ENCODE assay signal across 12 mouse cellular contexts in genomic region chr15:99904841-99905240, GRCm38 (mm10). TPM values are rescaled to one million over a fixed set of nuclear protein-coding genes. Genes with fewer than 3 reads are reported as not detected.
DNase-seq lines count a peak whose midpoint lies in the region; ATAC-seq and TF ChIP-seq lines count a peak whose summit lies in the region.
"Had no signal": no experiment of that assay in that cellular context is flagged by ENCODE, and none has a peak within 500 bp of the region (broad histone marks: within the 10 kb centered on the region; RNA-seq: fewer than 3 reads in every experiment).

No protein-coding gene starts in this region.

- no peak overlapping the region for H3K4me3 ChIP-seq in heart, adult 2 months
- no peak overlapping the region for H3K4me3 ChIP-seq in heart, embryonic 12.5 days
- H3K4me3 ChIP-seq in intestine, embryonic 16.5 days (ENCODE audit: low read length), result no peak overlapping the region
- no peak overlapping the region for H3K4me3 ChIP-seq in intestine, postnatal 0 days (ENCODE audit: low read depth, low read length)
- H3K4me3 ChIP-seq in MEL (ENCODE audit: control insufficient read depth in 1 of 2, insufficient read depth in 1 of 2, low read depth in 2 of 2, low read length in 2 of 2), result no peak overlapping the region
- H3K4me3 ChIP-seq in forebrain, embryonic 11.5 days (ENCODE audit: low read depth, low read length), result no peak overlapping the region
- H3K4me3 ChIP-seq: embryonic facial prominence, embryonic 10.5 days; heart, embryonic 13.5 days; hindbrain, embryonic 10.5 days had no signal

- H3K9me3 ChIP-seq in heart, embryonic 12.5 days (replicated peaks), result no peaks in the 10 kb centered on the region
- H3K9me3 ChIP-seq in intestine, embryonic 16.5 days (ENCODE audit: control insufficient read depth, low read length), result no peaks in the 10 kb centered on the region
- H3K9me3 ChIP-seq in intestine, postnatal 0 days (ENCODE audit: control insufficient read depth), result no peaks in the 10 kb centered on the region
- no peaks in the 10 kb centered on the region for H3K9me3 ChIP-seq in MEL (replicated peaks; ENCODE audit: insufficient read depth, low read length)
- H3K9me3 ChIP-seq in forebrain, embryonic 11.5 days (ENCODE audit: control insufficient read depth, low read length), result no peaks in the 10 kb centered on the region
- H3K9me3 ChIP-seq: embryonic facial prominence, embryonic 10.5 days; heart, embryonic 13.5 days; hindbrain, embryonic 10.5 days had no signal

- H3K36me3 ChIP-seq in heart, adult 2 months (ENCODE audit: control insufficient read depth, insufficient read depth, low read length), result no peaks in the 10 kb centered on the region
- no peaks in the 10 kb centered on the region for H3K36me3 ChIP-seq in heart, embryonic 12.5 days
- no peaks in the 10 kb centered on the region for H3K36me3 ChIP-seq in intestine, embryonic 16.5 days (ENCODE audit: control insufficient read depth, insufficient read depth, low read length)
- H3K36me3 ChIP-seq in intestine, postnatal 0 days (ENCODE audit: control insufficient read depth, insufficient read depth), result no peaks in the 10 kb centered on the region
- no peaks in the 10 kb centered on the region for H3K36me3 ChIP-seq in MEL (ENCODE audit: control insufficient read depth in 1 of 2, insufficient read depth in 2 of 2, low read length in 2 of 2)
- H3K36me3 ChIP-seq in forebrain, embryonic 11.5 days (ENCODE audit: control insufficient read depth, insufficient read depth, low read length), result no peaks in the 10 kb centered on the region
- H3K36me3 ChIP-seq: embryonic facial prominence, embryonic 10.5 days; heart, embryonic 13.5 days; hindbrain, embryonic 10.5 days had no signal

- peak overlapping the region; percentile 56 for H3K27ac ChIP-seq in heart, adult 2 months
- H3K27ac ChIP-seq in heart, embryonic 12.5 days (ENCODE audit: poor library complexity, severe bottlenecking), result no peak overlapping the region
- H3K27ac ChIP-seq in intestine, embryonic 16.5 days (ENCODE audit: low read length), result peak overlapping the region; percentile 23; the same call in 1 of the 2 replicates
- no peak overlapping the region for H3K27ac ChIP-seq in intestine, postnatal 0 days (ENCODE audit: low read depth, low read length)
- no peak overlapping the region for H3K27ac ChIP-seq in MEL (ENCODE audit: control insufficient read depth, low read depth, low read length)
- no peak overlapping the region for H3K27ac ChIP-seq in forebrain, embryonic 11.5 days (ENCODE audit: low read depth, low read length)
- H3K27ac ChIP-seq: embryonic facial prominence, embryonic 10.5 days; heart, embryonic 13.5 days; hindbrain, embryonic 10.5 days; hindbrain, embryonic 14.5 days had no signal

- H3K27me3 ChIP-seq in heart, adult 2 months (ENCODE audit: control insufficient read depth, insufficient read depth, low read length), result no peaks in the 10 kb centered on the region
- H3K27me3 ChIP-seq in heart, embryonic 12.5 days (replicated peaks), result no peaks in the 10 kb centered on the region
- no peaks in the 10 kb centered on the region for H3K27me3 ChIP-seq in intestine, embryonic 16.5 days (replicated peaks; ENCODE audit: control insufficient read depth, insufficient read depth, low read length)
- H3K27me3 ChIP-seq in intestine, postnatal 0 days (replicated peaks; ENCODE audit: control insufficient read depth, insufficient read depth, low read length), result no peaks in the 10 kb centered on the region
- peaks cover 6 to 9% of the 10 kb centered on the region in 2 experiments for H3K27me3 ChIP-seq in MEL (ENCODE audit: control insufficient read depth in 1 of 2, insufficient read depth in 2 of 2, low read length in 2 of 2)
- no peaks in the 10 kb centered on the region for H3K27me3 ChIP-seq in forebrain, embryonic 11.5 days (ENCODE audit: control insufficient read depth, insufficient read depth, low read length)
- H3K27me3 ChIP-seq: heart, embryonic 13.5 days had no signal

- peak in 1 of 2 experiments; percentile 8 for DNase-seq in heart, adult 2 months
- DNase-seq in MEL (ENCODE audit: low read depth, low spot score), result peak; percentile 14
- DNase-seq in R1 (ENCODE audit: low read depth, low spot score), result peak; percentile 15
- no peak for DNase-seq in forebrain, embryonic 11.5 days (ENCODE audit: low spot score)

- TF ChIP-seq POLR2A in heart, adult 2 months (IDR thresholded peaks at IDR 0.05; ENCODE audit: insufficient read depth, low read depth, low read length), result no peak
- TF ChIP-seq POLR2A in MEL (IDR thresholded peaks at IDR 0.05; ENCODE audit: control insufficient read depth in 1 of 2, insufficient read depth in 1 of 2, low read depth in 1 of 2, low read length in 2 of 2, poor library complexity in 1 of 2), result no peak

- H3K79me2 ChIP-seq in heart, adult 2 months (replicated peaks; ENCODE audit: control insufficient read depth, insufficient read depth, low read length), result no peaks in the 10 kb centered on the region
- no peaks in the 10 kb centered on the region for H3K79me2 ChIP-seq in MEL (ENCODE audit: control insufficient read depth, insufficient read depth, low read length, poor library complexity)

- H3K4me2 ChIP-seq in heart, embryonic 12.5 days, result no peak overlapping the region
- no peak overlapping the region for H3K4me2 ChIP-seq in intestine, embryonic 16.5 days (ENCODE audit: low read depth, low read length)
- no peak overlapping the region for H3K4me2 ChIP-seq in intestine, postnatal 0 days (replicated peaks; ENCODE audit: low read depth)
- no peak overlapping the region for H3K4me2 ChIP-seq in forebrain, embryonic 11.5 days (ENCODE audit: low read depth, low read length, severe bottlenecking)
- H3K4me2 ChIP-seq: heart, embryonic 13.5 days; hindbrain, embryonic 14.5 days had no signal

- intact Hi-C loops in heart, adult 2 months (cut with DNase I), result loop anchor here (1.0 to 5.0 kb wide), 6 partner anchors 38 to 408 kb away; partner anchors contain the start of gene Cox14

- WGBS in heart, adult 2 months, result 44% methylated on average over 9 of the region's 9 CpGs
- WGBS in heart, embryonic 12.5 days, result 79% methylated on average over 9 of the region's 9 CpGs
- 80% methylated on average over 9 of the region's 9 CpGs for WGBS in intestine, embryonic 16.5 days
- 82% methylated on average over 9 of the region's 9 CpGs for WGBS in intestine, postnatal 0 days
- 80% methylated on average over 9 of the region's 9 CpGs for WGBS in forebrain, embryonic 11.5 days

- H3K4me1 ChIP-seq in heart, adult 2 months (ENCODE audit: control insufficient read depth, insufficient read depth, low read length), result peaks cover 2% of the 10 kb centered on the region; the same call in 1 of the 2 replicates
- H3K4me1 ChIP-seq in heart, embryonic 12.5 days (replicated peaks), result no peaks in the 10 kb centered on the region
- peaks cover 4% of the 10 kb centered on the region; the same call in 1 of the 2 replicates for H3K4me1 ChIP-seq in intestine, embryonic 16.5 days (ENCODE audit: control insufficient read depth, insufficient read depth, low read length)
- 0 out of 2 replicates have a peak, but pooled peaks cover 2% of the 10 kb centered on the region for H3K4me1 ChIP-seq in intestine, postnatal 0 days (replicated peaks; ENCODE audit: control insufficient read depth, insufficient read depth, low read length)
- no peaks in the 10 kb centered on the region for H3K4me1 ChIP-seq in MEL (ENCODE audit: control insufficient read depth in 1 of 2, insufficient read depth in 2 of 2, low read length in 2 of 2)
- H3K4me1 ChIP-seq in forebrain, embryonic 11.5 days (replicated peaks; ENCODE audit: control insufficient read depth, insufficient read depth, low read length), result no peaks in the 10 kb centered on the region; the same call in 1 of the 2 replicates
- H3K4me1 ChIP-seq: heart, embryonic 13.5 days; hindbrain, embryonic 10.5 days had no signal

- no peak for TF ChIP-seq RAD21 in MEL (IDR thresholded peaks at IDR 0.05; ENCODE audit: low read depth, low read length)

- no peak overlapping the region for H3K9ac ChIP-seq in heart, adult 2 months (ENCODE audit: low read depth, low read length)
- no peak overlapping the region for H3K9ac ChIP-seq in heart, embryonic 12.5 days
- no peak overlapping the region for H3K9ac ChIP-seq in intestine, embryonic 16.5 days (ENCODE audit: low read depth, low read length)
- no peak overlapping the region for H3K9ac ChIP-seq in intestine, postnatal 0 days (ENCODE audit: low read depth, low read length)
- H3K9ac ChIP-seq in MEL (ENCODE audit: control insufficient read depth, low read depth, low read length, poor library complexity, severe bottlenecking), result no peak overlapping the region
- H3K9ac ChIP-seq in forebrain, embryonic 11.5 days (ENCODE audit: low read length), result no peak overlapping the region
- H3K9ac ChIP-seq: heart, embryonic 13.5 days had no signal

- TF ChIP-seq CTCF in heart, adult 2 months (IDR thresholded peaks at IDR 0.05), result no peak
- no peak for TF ChIP-seq CTCF in intestine, postnatal 0 days (IDR thresholded peaks at IDR 0.05; ENCODE audit: low read depth)
- TF ChIP-seq CTCF in MEL (IDR thresholded peaks at IDR 0.05 in 2 of 3, conservative IDR thresholded peaks at IDR 0.05 in 1 of 3; ENCODE audit: control insufficient read depth in 1 of 3, insufficient read depth in 1 of 3, low read depth in 2 of 3, low read length in 3 of 3, poor library complexity in 1 of 3, severe bottlenecking in 1 of 3), result no peak

- ATAC-seq in heart, embryonic 12.5 days (ENCODE audit: insufficient number of reproducible peaks, low FRiP score), result no peak
- ATAC-seq in intestine, embryonic 16.5 days, result no peak
- no peak for ATAC-seq in intestine, postnatal 0 days
- no peak for ATAC-seq in forebrain, embryonic 11.5 days (replicated peaks; ENCODE audit: low FRiP score)
- ATAC-seq: activated CD4-positive, CD25-positive, alpha-beta regulatory T cell, adult 4 months had no signal

- TF ChIP-seq EP300 in heart, adult 2 months (IDR thresholded peaks at IDR 0.05; ENCODE audit: insufficient read depth, low read depth, low read length), result no peak
- TF ChIP-seq EP300 in MEL (IDR thresholded peaks at IDR 0.05; ENCODE audit: low read depth in 1 of 2, low read length in 2 of 2), result no peak

TF ChIP-seq in MEL, 35 proteins besides CTCF, POLR2A, EP300 and RAD21 (continues in another document):
- no peak for TF ChIP-seq GABPA (IDR thresholded peaks at IDR 0.05; ENCODE audit: low read depth, low read length)
- no peak for TF ChIP-seq ZKSCAN1 (IDR thresholded peaks at IDR 0.05; ENCODE audit: low read depth, low read length)
- no peak for TF ChIP-seq SIN3A (IDR thresholded peaks at IDR 0.05; ENCODE audit: low read length)

RNA-seq across cellular contexts. Expression of gene Lima1, which starts 29.6 kb away (rescaled TPM):
- total RNA-seq in heart, adult 2 months (2021), result 10 to 100 TPM; 15.7 to 16.7 TPM
- 8.8 and 13.4 TPM in 2 replicates for polyA plus RNA-seq in heart, adult 2 months (2012; rRNA removed)
- 24.6 and 25.5 TPM in 2 replicates for polyA plus RNA-seq in heart, embryonic 12.5 days (2016; fragmentation: Nextera tagmentation; extraction: Ambion mirVana)
- polyA plus RNA-seq in intestine, embryonic 16.5 days (2015; fragmentation: Nextera tagmentation; extraction: Ambion mirVana), result 105 and 112 TPM in 2 replicates
- polyA plus RNA-seq in intestine, postnatal 0 days (2015; fragmentation: Nextera tagmentation; extraction: Ambion mirVana), result 64.3 and 78.9 TPM in 2 replicates
- total RNA-seq in MEL (2012; rRNA removed), result 0.88 and 1.1 TPM in 2 replicates
- polyA plus RNA-seq in MEL (2012; ENCODE audit: insufficient read depth in 1 of 2, insufficient read length in 2 of 2, low read depth in 1 of 2, low replicate concordance in 2 of 2, missing spikeins in 1 of 2), result 1 to 10 TPM in 1 of 2 experiments, not detected in 1; 7.9 TPM
- polyA plus RNA-seq in forebrain, embryonic 11.5 days (2014; fragmentation: Nextera tagmentation; extraction: Ambion mirVana), result 40.3 and 40.5 TPM in 2 replicates

Comparison
In these comparisons a context has a peak if more than half of its experiments do, and no peak if none do; other contexts are left out.
1. H3K27ac ChIP-seq: peak in heart, adult 2 months (single experiment) and intestine, embryonic 16.5 days (single experiment); none in heart, embryonic 12.5 days (single experiment), intestine, postnatal 0 days (single experiment), MEL (single experiment) and forebrain, embryonic 11.5 days (single experiment).